Mouse (Mus musculus): ENCODE measurements around the gene Zer1. TPM values are rescaled to one million over a fixed set of nuclear protein-coding genes. Genes with fewer than 3 reads are reported as not detected.

Gene Zer1
- total and polyA plus RNA-seq, 3 experiments: 5.5 to 15.0 (median 13.4) TPM

DNA sequence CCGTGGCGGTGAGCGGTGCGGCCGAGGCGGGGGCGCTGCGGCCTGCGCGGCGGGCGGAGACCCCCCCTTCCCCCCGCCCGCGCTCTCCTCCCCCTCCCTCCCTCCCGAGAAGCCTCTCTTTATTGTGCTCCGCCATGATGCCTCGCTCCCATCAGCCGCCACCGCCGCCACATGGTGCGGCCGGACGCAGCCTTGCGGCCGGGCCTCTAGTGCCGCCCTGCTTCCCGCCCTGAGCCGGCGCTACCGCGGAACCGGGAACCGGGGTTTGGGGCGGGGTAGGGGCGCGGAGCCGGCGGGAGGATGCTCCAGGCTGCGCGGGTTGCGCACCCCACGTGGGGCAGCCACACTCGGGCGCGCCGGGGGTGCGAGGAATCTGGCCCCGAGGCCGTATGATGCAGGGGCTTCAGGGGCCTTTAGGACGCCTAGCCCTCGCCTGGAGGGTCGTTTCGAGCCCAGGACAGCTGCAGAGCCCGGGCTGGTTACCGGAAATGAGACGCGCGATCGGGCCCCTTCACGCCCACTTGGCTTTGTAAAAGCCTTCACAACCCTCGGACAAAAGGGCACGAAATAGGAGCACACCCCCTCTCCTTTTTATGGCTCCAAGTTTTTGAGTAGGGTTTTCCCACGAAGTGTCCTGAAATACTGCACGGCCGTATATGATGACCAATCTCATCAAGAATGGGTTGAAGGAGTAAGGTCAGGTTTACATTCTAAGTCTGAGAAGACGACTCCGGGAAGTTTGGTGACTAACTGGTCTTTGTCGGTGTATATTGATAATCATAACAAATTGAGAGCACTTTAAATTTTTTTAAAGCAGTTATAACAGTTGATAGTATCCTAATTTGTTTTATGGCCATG, 57.1 kb downstream of the Zer1 start:
- H3K9me3 ChIP-seq (replicated peaks; ENCODE audit: low read length): no peaks in the 10 kb centered on the region
- H3K9ac ChIP-seq (ENCODE audit: insufficient read depth, low read depth): peak overlapping the region; percentile 90
- peaks cover 6 to 13% of the 10 kb centered on the region in 2 experiments; a peak in 3 of 4 replicates for H3K4me1 ChIP-seq (ENCODE audit: control insufficient read depth in 1 of 2, insufficient read depth in 2 of 2)
- no peak for DNase-seq (ENCODE audit: extremely low read depth)
- peaks cover 78% of the 10 kb centered on the region for H3K79me2 ChIP-seq (replicated peaks; ENCODE audit: control insufficient read depth, extremely low read depth, insufficient read depth, poor library complexity, severe bottlenecking)
- H3K27ac ChIP-seq (ENCODE audit: insufficient read depth, low read depth): peak overlapping the region; percentile 90
- H3K27me3 ChIP-seq (replicated peaks): no peaks in the 10 kb centered on the region
- dilution Hi-C loops (cut with MboI; ENCODE audit: extremely low pct_ligation_motif_present, extremely low pct_unique_long_range_greater_than_20kb, low sequenced_read_pairs): no loop called here
- peaks cover 25 to 35% of the 10 kb centered on the region in 2 experiments for H3K36me3 ChIP-seq (replicated peaks in 1 of 2; ENCODE audit: control insufficient read depth in 1 of 2, insufficient read depth in 1 of 2, low read length in 1 of 2)
- TF ChIP-seq ZMIZ1 (IDR thresholded peaks at IDR 0.05; ENCODE audit: low read depth, low read length) (no peak), RAD21 (IDR thresholded peaks at IDR 0.05; ENCODE audit: low read depth, low read length) (no peak), EP300 (IDR thresholded peaks at IDR 0.05; ENCODE audit: low read length) (no peak), USF2 (conservative IDR thresholded peaks at IDR 0.05; ENCODE audit: low read depth, low read length) (no peak), MXI1 (IDR thresholded peaks at IDR 0.05; ENCODE audit: low read depth, low read length) (peak; percentile 84; the same call in 1 of the 2 replicates), UBTF (IDR thresholded peaks at IDR 0.05; ENCODE audit: low read depth, low read length) (no peak), ZC3H11A (IDR thresholded peaks at IDR 0.05; ENCODE audit: low read depth, low read length) (no peak), POLR2AphosphoS2 (IDR thresholded peaks at IDR 0.05; ENCODE audit: low read depth, low read length) (no peak; the same call in 1 of the 2 replicates), JUN (IDR thresholded peaks at IDR 0.05; ENCODE audit: insufficient read depth, low read depth, low read length) (no peak), ZKSCAN1 (IDR thresholded peaks at IDR 0.05; ENCODE audit: borderline replicate concordance, low read depth, low read length) (no peak), CHD1 (IDR thresholded peaks at IDR 0.05; ENCODE audit: low read depth, low read length) (no peak), E2F4 (IDR thresholded peaks at IDR 0.05; ENCODE audit: insufficient replicate concordance, low read depth, low read length) (no peak), PAX5 (IDR thresholded peaks at IDR 0.05; ENCODE audit: low read length) (no peak), HCFC1 (IDR thresholded peaks at IDR 0.05; ENCODE audit: low read depth, low read length) (no peak), NELFE (IDR thresholded peaks at IDR 0.05; ENCODE audit: low read depth, low read length) (0 out of 2 replicates have a peak, but pooled peaks have one; percentile 28), MAZ (IDR thresholded peaks at IDR 0.05; ENCODE audit: low read depth, low read length) (no peak), POLR2A (IDR thresholded peaks at IDR 0.05; ENCODE audit: low read depth, low read length) (no peak), SIN3A (IDR thresholded peaks at IDR 0.05; ENCODE audit: low read length) (peak; percentile 71), SMC3 (IDR thresholded peaks at IDR 0.05; ENCODE audit: low read depth, low read length) (no peak), ETS1 (conservative IDR thresholded peaks at IDR 0.05; ENCODE audit: low read depth, low read length) (no peak), KAT2A (IDR thresholded peaks at IDR 0.05; ENCODE audit: insufficient replicate concordance, low read length) (no peak), ELF1 (IDR thresholded peaks at IDR 0.05; ENCODE audit: low read depth, low read length) (no peak), TBP (conservative IDR thresholded peaks at IDR 0.05; ENCODE audit: low read depth, low read length) (no peak), MAFK (IDR thresholded peaks at IDR 0.05; ENCODE audit: insufficient replicate concordance, low read length) (no peak), TCF12 (IDR thresholded peaks at IDR 0.05; ENCODE audit: low read depth, low read length) (peak; percentile 42), NRF1 (IDR thresholded peaks at IDR 0.05; ENCODE audit: low read depth, low read length) (no peak), MEF2A (IDR thresholded peaks at IDR 0.05; ENCODE audit: borderline replicate concordance, low read depth, low read length) (no peak), ZNF384 (IDR thresholded peaks at IDR 0.05; ENCODE audit: low read depth, low read length) (no peak), USF1 (IDR thresholded peaks at IDR 0.05; ENCODE audit: low read depth, low read length) (no peak), RCOR1 (conservative IDR thresholded peaks at IDR 0.05; ENCODE audit: low read depth, low read length) (no peak), JUND (conservative IDR thresholded peaks at IDR 0.05; ENCODE audit: low read depth, low read length) (no peak), CHD2 (IDR thresholded peaks at IDR 0.05; ENCODE audit: low read length) (no peak), IRF4 (IDR thresholded peaks at IDR 0.05; ENCODE audit: low read depth, low read length) (no peak), BHLHE40 (IDR thresholded peaks at IDR 0.05; ENCODE audit: low read depth, low read length) (no peak), MAX (IDR thresholded peaks at IDR 0.05; ENCODE audit: low read length) (peak; percentile 29; the same call in 1 of the 2 replicates), GABPA (IDR thresholded peaks at IDR 0.05; ENCODE audit: insufficient replicate concordance, low read depth, low read length) (no peak), MYC (IDR thresholded peaks at IDR 0.05; ENCODE audit: low read depth, low read length) (peak; percentile 46; the same call in 1 of the 2 replicates), CTCF (conservative IDR thresholded peaks at IDR 0.05 in 1 of 2, IDR thresholded peaks at IDR 0.05 in 1 of 2; ENCODE audit: low read depth in 2 of 2, low read length in 2 of 2) (no peak)
- in situ Hi-C loops (cut with MboI; ENCODE audit: low pct_ligation_motif_present, low pct_unique_long_range_greater_than_20kb, low sequenced_read_pairs): no loop called here
- peak overlapping the region; percentile 91 to 99 (median 98) for H3K4me3 ChIP-seq (replicated peaks in 1 of 3; ENCODE audit: low read depth in 2 of 3, low read length in 2 of 3, poor library complexity in 1 of 3)
- peak overlapping the region; percentile 97; the same call in 1 of the 2 replicates for H3K4me2 ChIP-seq (ENCODE audit: insufficient read depth, low read depth, poor library complexity, severe bottlenecking)

All from CH12.LX (cell line).